Mouse (Mus musculus): Measurements from ENCODE around the gene Smyd3.

The Smyd3 gene

DNA sequence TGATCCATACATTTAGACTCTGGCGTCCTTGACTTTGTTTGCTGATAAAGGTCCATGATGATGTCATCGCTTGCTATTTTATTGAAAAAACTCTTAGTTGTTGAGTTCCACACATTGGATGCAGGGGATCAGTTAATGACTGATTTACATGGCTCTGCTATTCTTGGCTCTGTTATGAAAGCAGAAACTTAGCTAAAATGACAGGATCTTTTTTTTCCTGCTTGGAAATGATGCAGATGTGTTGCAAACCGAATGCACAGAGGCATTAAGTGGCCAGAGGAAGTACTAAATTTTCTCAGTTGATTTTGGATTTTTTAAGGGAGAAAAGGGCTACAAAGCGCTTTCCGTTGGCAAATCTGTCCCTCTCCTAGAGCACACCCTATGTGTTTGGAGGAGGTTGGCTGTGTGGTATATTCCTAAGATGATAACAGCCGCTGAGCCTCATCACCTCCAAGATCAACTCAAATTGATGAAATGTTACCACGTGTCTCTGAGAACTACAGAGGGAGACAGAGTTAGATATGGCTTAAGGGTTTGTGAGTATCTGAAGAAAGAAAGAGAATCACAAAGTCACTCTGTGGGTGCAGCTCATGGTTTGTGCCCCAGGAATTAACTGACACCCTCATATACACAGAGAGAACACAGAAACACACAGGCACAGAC lies 402.9 kb downstream of the Smyd3 start:
- DNase-seq (ENCODE audit: low spot score), result no peak

- DNase-seq (ENCODE audit: low spot score), result no peak
These were observed 403.5 kb downstream of the Smyd3 start for GRCm38 (mm10) chr1:179114385-179114784.

- DNase-seq (ENCODE audit: low spot score), result no peak
These were observed 409.1 kb downstream of the Smyd3 start for GRCm38 (mm10) chr1:179108759-179109158.

DNA sequence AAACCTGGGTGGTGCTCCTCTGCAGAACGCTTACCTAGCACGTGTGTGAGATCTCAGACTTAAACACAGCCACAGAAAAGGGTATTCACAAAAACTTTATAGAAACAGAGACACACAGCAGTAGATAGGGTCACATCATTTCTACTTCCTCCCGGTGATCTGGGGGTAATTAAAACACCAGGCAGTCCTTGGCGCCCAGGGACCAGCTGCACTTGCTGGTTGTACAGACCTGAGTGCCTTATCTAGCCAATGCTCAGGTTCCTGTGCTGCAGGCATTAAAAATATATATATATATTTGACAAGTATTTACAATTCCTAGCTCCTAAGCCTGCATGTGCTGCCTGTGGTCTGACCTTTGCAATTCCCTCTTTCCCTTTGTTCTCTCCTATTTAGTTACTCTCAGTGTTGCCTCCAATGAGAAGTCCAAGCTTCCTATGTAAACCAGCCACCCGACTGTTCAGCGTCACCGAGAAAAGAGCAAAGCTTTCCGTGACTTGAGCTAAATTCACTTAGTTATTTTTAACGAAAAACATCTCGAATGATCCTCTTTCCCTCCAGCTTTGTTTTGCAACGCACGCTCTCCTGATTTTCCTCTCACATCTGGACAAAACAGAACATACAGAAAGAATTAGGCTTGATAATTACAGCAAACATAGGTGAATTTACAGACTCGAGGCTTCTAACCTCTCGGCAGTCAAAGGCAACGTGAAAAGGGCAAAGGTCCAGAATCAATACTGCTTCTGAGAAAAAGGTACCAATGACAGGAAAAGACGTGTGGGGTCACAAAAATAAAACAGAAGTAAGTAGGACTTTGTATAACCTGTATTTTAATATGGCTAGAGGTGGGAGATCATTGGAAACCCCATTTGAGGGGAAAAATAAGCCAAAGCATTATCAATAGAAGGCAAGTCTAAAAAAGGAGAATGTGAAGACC lies 409.8 kb downstream of the Smyd3 start:
- no peak for DNase-seq (ENCODE audit: low spot score)

DNA sequence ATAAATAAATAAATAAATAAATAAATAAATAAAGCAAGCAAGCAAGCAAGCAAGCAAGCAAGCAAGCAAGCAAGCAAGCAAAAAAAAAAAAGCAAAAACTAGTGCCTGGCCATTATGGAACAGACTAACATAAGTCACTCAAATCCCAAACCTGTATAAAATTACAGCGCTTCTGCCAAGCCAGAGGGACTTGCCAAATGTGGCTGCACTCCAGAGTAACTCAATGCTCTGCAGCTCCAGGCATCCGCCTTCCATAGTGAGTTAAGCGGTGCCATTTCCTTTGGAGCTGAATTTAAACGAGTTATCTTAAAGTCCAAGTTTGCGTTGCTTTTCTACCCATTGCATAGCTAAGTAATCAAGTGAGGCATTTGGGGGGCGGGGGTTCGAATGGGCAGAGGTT lies 410.6 kb downstream of the Smyd3 start:
- no peak for DNase-seq (ENCODE audit: low spot score)

GRCm38 (mm10) chr1:179106702-179107145 lies 411.1 kb downstream of the Smyd3 start:
- DNase-seq (ENCODE audit: low spot score), result no peak

GRCm38 (mm10) chr1:179106103-179106701 lies 411.6 kb downstream of the Smyd3 start:
- no peak for DNase-seq (ENCODE audit: low spot score)

GRCm38 (mm10) chr1:179104447-179104846 lies 413.4 kb downstream of the Smyd3 start:
- no peak for DNase-seq (ENCODE audit: low spot score)

GRCm38 (mm10) chr1:179096993-179097392 lies 420.8 kb downstream of the Smyd3 start:
- no peak for DNase-seq (ENCODE audit: low spot score)

DNA sequence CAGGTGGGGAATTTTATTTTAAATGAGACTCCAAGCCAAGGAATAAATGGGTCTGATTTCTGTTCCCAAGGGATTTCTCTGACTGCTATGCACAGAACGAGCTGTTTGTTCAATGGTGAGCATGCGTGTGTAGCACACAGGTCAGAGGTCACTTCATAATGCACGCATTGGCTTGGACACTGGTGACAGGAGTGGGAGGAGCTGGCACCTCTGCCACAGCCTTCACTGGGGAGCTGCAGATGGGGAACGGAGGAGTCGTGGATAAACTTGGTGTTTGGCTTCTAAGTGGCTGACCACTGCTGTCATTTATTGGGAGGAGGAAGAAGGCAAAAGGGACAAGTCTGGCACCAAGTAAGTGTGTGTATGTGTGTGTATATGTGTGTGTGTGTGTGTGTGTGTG lies 421.5 kb downstream of the Smyd3 start:
- DNase-seq (ENCODE audit: low spot score), result no peak

- no peak for DNase-seq (ENCODE audit: low spot score)
These were observed 428.7 kb downstream of the Smyd3 start for GRCm38 (mm10) chr1:179089174-179089573.

DNA sequence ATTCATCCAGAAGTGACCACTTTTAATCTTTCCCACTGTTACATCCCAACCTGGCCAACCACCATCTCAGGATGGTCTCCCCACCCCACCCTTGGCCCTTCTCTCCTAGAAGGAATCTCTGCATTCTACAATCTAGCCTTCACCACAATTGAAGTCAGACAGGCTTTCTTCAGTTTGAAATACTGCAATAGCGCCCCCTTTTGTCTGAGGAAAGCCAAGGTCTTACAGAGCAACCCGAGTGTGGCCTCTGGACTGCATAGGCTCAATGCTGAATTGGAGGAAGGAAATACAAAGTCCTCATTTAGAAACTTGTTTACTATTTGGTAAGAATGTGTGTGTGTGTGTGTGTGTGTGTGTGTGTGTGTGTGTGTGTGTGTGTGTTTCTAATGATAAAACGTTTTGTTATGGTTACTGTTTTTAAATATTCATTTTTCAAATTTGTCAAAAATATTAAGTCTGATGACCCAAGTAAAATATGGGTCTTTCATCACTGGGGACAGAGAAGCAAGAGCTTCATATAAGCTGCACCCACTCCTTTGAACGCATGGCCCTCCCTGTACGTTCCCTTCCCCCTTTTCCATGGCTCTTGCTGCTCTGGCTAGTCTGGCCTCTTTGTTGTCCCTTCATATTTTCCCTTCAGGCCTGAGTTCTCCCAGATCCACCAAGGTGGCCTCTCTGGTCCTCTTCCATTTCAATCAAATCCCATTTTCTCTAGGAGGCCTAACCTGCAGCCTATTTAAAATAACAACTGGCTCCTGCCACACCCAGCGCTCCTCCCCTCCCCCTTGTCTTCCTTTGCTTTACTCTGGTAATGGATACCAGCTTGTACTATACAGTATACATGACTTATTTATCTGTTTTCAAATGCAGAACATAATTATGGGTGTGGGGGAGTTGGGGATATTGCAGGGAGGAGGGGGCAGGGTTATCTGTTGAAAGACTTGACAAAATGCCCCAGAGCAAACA lies 430.5 kb downstream of the Smyd3 start:
- DNase-seq (ENCODE audit: low spot score), result peak; percentile 76

DNA sequence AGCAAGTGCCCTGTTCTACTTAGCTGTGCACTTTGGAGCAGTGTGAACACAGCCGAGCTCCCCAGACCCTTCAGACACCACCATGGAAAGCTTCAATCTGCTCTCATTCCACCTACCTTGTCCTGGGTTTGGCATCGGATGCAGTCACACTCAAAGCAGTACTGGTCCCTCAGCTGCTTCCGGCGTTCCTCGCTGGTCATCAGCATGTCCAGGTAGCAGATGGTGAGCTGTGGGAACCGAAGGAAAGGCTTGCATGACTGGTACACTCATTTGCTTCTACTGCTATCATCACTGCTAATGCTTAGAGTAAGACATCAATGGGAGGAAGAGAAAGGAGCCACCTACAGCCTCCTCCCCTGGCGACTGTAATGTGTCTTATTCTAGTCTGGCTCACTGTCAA lies 431.6 kb downstream of the Smyd3 start:
- no peak for DNase-seq (ENCODE audit: low spot score)

GRCm38 (mm10) chr1:179083098-179083497 lies 434.7 kb downstream of the Smyd3 start:
- DNase-seq (ENCODE audit: low spot score), result no peak

DNA sequence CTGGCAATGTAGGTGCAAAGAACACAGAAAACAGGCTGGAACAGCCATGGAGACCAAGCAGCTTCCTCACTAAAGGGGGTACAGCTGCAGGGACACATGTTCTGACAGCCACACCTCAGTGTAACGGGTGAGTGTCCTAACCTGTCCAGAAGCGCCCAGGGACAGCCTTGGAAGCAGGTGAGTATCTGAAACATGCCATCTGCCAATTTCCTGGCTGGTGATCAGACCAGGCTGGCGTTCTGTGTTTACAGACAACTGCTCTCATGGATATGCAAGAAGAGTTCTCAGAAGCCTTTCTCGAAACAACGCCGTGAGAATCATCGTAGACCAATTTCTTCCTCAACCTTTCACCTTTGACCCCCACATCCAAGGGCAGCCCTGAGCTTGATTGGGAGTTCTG lies 444.0 kb downstream of the Smyd3 start:
- DNase-seq (ENCODE audit: low spot score), result no peak

- DNase-seq (ENCODE audit: low spot score), result no peak
These were observed 444.7 kb downstream of the Smyd3 start for GRCm38 (mm10) chr1:179072935-179073654.

- DNase-seq (ENCODE audit: low spot score), result no peak
These were observed 445.4 kb downstream of the Smyd3 start for GRCm38 (mm10) chr1:179072406-179072805.

DNA sequence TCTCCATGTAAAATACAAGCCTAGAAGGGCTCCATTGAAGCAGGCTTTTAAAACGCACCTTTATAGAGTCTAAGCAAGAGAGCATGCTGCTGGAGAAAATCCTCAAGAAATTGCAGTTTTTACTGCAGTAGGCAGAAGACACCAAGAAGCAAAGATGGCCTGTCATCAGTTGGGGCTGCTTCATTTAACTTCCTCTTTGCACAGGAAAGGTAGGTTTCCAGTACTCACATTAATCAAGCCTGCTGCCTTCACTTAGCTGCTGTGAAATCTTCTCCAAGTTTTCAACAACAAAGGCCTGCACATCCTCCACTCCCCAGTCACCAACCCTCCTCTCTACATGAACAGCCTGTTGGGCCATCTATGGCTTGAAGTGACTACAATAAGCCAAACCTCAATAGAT lies 448.9 kb downstream of the Smyd3 start:
- DNase-seq (ENCODE audit: low spot score), result no peak

DNA sequence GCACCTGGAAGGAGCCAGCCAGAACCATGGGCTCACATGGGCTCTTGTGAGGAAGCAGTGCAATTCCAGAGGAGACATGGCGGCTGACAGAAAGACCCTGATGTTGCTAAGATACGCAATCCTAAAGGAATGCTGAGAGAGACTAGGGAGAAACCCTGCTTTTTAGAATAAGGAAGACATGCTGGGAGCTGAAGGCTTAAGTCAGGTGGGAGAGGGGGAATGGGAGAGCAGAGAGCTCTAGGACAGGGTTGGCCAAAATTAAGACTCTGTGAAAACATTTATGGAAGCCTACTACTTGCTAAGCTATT lies 452.6 kb downstream of the Smyd3 start:
- DNase-seq (ENCODE audit: low spot score), result peak; percentile 52

GRCm38 (mm10) chr1:179064601-179065293 lies 453.1 kb downstream of the Smyd3 start:
- no peak for DNase-seq (ENCODE audit: low spot score)

DNA sequence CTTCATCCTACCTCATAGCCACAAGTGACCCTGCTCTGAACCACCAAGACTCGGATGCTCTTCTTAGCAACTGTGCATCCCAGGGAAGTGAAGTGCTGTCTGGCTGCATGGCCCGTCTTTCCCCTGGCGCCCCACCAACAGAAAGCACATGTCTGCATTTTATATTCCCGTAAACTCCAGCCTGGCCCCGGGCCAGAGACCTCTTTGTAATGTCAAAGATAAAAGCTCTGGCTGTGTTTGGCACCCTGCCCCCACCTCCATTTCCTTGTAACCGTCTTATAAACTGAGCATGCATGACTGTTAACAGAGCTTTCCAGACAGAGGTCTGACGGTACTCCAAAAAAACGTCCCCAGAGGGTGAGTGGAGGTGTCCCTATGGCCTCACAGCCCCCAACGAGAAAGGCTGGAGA lies 456.1 kb downstream of the Smyd3 start:
- peak; percentile 40 for DNase-seq (ENCODE audit: low spot score)
